Mouse (Mus musculus) MEL (cell line): ENCODE results near the gene Pdss2. TPM values are rescaled to one million over a fixed set of nuclear protein-coding genes. Genes with fewer than 3 reads are reported as not detected.

Experiments used
- DNase-seq: peaks from one replicate; pipeline ENCODE4 v3.0.0; 2011; ENCODE audit warnings: low read depth, low spot score
- H3K27ac ChIP-seq: 2 replicates; pipeline ENCODE4 v1.5.1; 2012; ENCODE audit warnings: low read depth, mild to moderate bottlenecking, control low read depth, low read length, moderate library complexity; ENCODE audit not compliant: control insufficient read depth
- H3K27me3 ChIP-seq, 2 experiments: fragments of 150-350 bp in 1 of 2; sonication (generic) in 1 of 2; 2 replicates each; pipeline ENCODE4 v1.6.1; 2012; ENCODE audit warnings: low read length in 2 of 2, mild to moderate bottlenecking in 2 of 2, improper control_type of control experiment in 1 of 2, moderate library complexity in 1 of 2; ENCODE audit not compliant: insufficient read depth in 2 of 2, control insufficient read depth in 1 of 2
- H3K36me3 ChIP-seq, 2 experiments: 2 replicates each; pipeline ENCODE4 v1.6.1; 2012 to 2014; ENCODE audit warnings: low read length in 2 of 2, improper control_type of control experiment in 1 of 2, inconsistent platforms in 1 of 2, mild to moderate bottlenecking in 1 of 2; ENCODE audit not compliant: insufficient read depth in 2 of 2, control insufficient read depth in 1 of 2
- H3K4me1 ChIP-seq, 2 experiments: fragments of 150-350 bp in 1 of 2; sonication (generic) in 1 of 2; 2 replicates each; pipeline ENCODE4 v1.6.1; 2012; ENCODE audit warnings: low read length in 2 of 2, improper control_type of control experiment in 1 of 2, mild to moderate bottlenecking in 1 of 2; ENCODE audit not compliant: insufficient read depth in 2 of 2, control insufficient read depth in 1 of 2
- H3K4me3 ChIP-seq, 2 experiments: fragments of 150-350 bp in 1 of 2; sonication (generic) in 1 of 2; 2 replicates each; pipeline ENCODE4 v1.5.1; 2012; ENCODE audit warnings: low read depth in 2 of 2, low read length in 2 of 2, mild to moderate bottlenecking in 2 of 2, moderate library complexity in 2 of 2, control low read depth in 1 of 2, improper control_type of control experiment in 1 of 2; ENCODE audit not compliant: control insufficient read depth in 1 of 2, insufficient read depth in 1 of 2
- H3K79me2 ChIP-seq: 2 replicates; pipeline ENCODE4 v1.6.1; 2012; ENCODE audit warnings: mild to moderate bottlenecking, low read length, moderate library complexity; ENCODE audit not compliant: control insufficient read depth, poor library complexity, insufficient read depth
- H3K9ac ChIP-seq: 2 replicates; pipeline ENCODE4 v1.6.1; 2012; ENCODE audit warnings: low read depth, mild to moderate bottlenecking, control low read depth, low read length, moderate library complexity; ENCODE audit not compliant: control insufficient read depth, poor library complexity, severe bottlenecking
- H3K9me3 ChIP-seq: fragments of 150-350 bp; sonication (generic); replicated peaks from 2 replicates; pipeline ENCODE4 v1.6.1; 2012; ENCODE audit warnings: mild to moderate bottlenecking, low read length, improper control_type of control experiment, moderate library complexity; ENCODE audit not compliant: insufficient read depth
- BHLHE40 ChIP-seq: IDR thresholded peaks from 2 replicates; pipeline ENCODE4 v1.6.1; 2012; ENCODE audit warnings: low read depth, mild to moderate bottlenecking, inconsistent platforms, low read length, improper control_type of control experiment, borderline replicate concordance
- CHD2 ChIP-seq: IDR thresholded peaks from 2 replicates; pipeline ENCODE4 v1.6.1; 2011; ENCODE audit warnings: low read length, improper control_type of control experiment
- CTCF ChIP-seq, 3 experiments: IDR thresholded peaks in 2 of 3; conservative IDR thresholded peaks in 1 of 3; 2 replicates each; pipeline ENCODE4 v1.5.1; 2011 to 2012; ENCODE audit warnings: low read length in 3 of 3, low read depth in 2 of 3, mild to moderate bottlenecking in 2 of 3, improper control_type of control experiment in 1 of 3, inconsistent platforms in 1 of 3, mixed read lengths in 1 of 3, moderate library complexity in 1 of 3; ENCODE audit not compliant: control insufficient read depth in 1 of 3, insufficient read depth in 1 of 3, poor library complexity in 1 of 3, severe bottlenecking in 1 of 3
- EP300 ChIP-seq, 2 experiments: IDR thresholded peaks; 2 replicates each; pipeline ENCODE4 v1.6.1; 2011; ENCODE audit warnings: improper control_type of control experiment in 2 of 2, low read length in 2 of 2, low read depth in 1 of 2, mild to moderate bottlenecking in 1 of 2
- ETS1 ChIP-seq: IDR thresholded peaks from 2 replicates; pipeline ENCODE4 v1.6.1; 2012; ENCODE audit warnings: low read depth, mild to moderate bottlenecking, inconsistent platforms, low read length, improper control_type of control experiment, moderate library complexity
- GATA1 ChIP-seq: IDR thresholded peaks from 2 replicates; pipeline ENCODE4 v1.6.1; 2011; ENCODE audit warnings: low read depth, low read length, improper control_type of control experiment
- HCFC1 ChIP-seq: IDR thresholded peaks from 2 replicates; pipeline ENCODE4 v1.6.1; 2012; ENCODE audit warnings: low read depth, mild to moderate bottlenecking, inconsistent platforms, low read length, improper control_type of control experiment, moderate library complexity
- JUND ChIP-seq: IDR thresholded peaks from 2 replicates; pipeline ENCODE4 v1.6.1; 2011; ENCODE audit warnings: low read depth, mild to moderate bottlenecking, improper control_type of control experiment, low read length
- KAT2A ChIP-seq: conservative IDR thresholded peaks from 2 replicates; pipeline ENCODE4 v1.6.1; 2012; ENCODE audit warnings: low read depth, low read length, improper control_type of control experiment, inconsistent platforms
- MAFK ChIP-seq: IDR thresholded peaks from 2 replicates; pipeline ENCODE4 v1.6.1; 2011; ENCODE audit warnings: low read depth, mild to moderate bottlenecking, low read length, improper control_type of control experiment, borderline replicate concordance
- MAX ChIP-seq: IDR thresholded peaks from 2 replicates; pipeline ENCODE4 v1.6.1; 2011; ENCODE audit warnings: low read length, improper control_type of control experiment
- MAZ ChIP-seq: IDR thresholded peaks from 2 replicates; pipeline ENCODE4 v1.6.1; 2012; ENCODE audit warnings: low read depth, mild to moderate bottlenecking, inconsistent platforms, low read length, improper control_type of control experiment
- MEF2A ChIP-seq: IDR thresholded peaks from 2 replicates; pipeline ENCODE4 v1.6.1; 2014; ENCODE audit warnings: low read depth, mild to moderate bottlenecking, inconsistent platforms, low read length, improper control_type of control experiment; ENCODE audit not compliant: poor library complexity, insufficient replicate concordance, severe bottlenecking; ENCODE audit errors: extremely low read depth
- MYB ChIP-seq: IDR thresholded peaks from 2 replicates; pipeline ENCODE4 v1.6.1; 2011; ENCODE audit warnings: mild to moderate bottlenecking, low read depth, low read length, improper control_type of control experiment
- MYC ChIP-seq: IDR thresholded peaks from 2 replicates; pipeline ENCODE4 v1.6.1; 2011; ENCODE audit warnings: low read depth, mild to moderate bottlenecking, low read length, improper control_type of control experiment, moderate library complexity
- NRF1 ChIP-seq: IDR thresholded peaks from 2 replicates; pipeline ENCODE4 v1.6.1; 2014; ENCODE audit warnings: low read depth, mild to moderate bottlenecking, inconsistent platforms, low read length, improper control_type of control experiment, moderate library complexity; ENCODE audit not compliant: poor library complexity, insufficient read depth, severe bottlenecking
- POLR2A ChIP-seq, 2 experiments: IDR thresholded peaks; 2 replicates each; pipeline ENCODE4 v1.6.1; 2011 to 2012; ENCODE audit warnings: low read length in 2 of 2, mild to moderate bottlenecking in 2 of 2, control low read depth in 1 of 2, improper control_type of control experiment in 1 of 2, low read depth in 1 of 2, moderate library complexity in 1 of 2; ENCODE audit not compliant: control insufficient read depth in 1 of 2, insufficient read depth in 1 of 2, poor library complexity in 1 of 2
- POLR2AphosphoS5 ChIP-seq: IDR thresholded peaks from 2 replicates; pipeline ENCODE4 v1.6.1; 2012; ENCODE audit warnings: low read depth, borderline replicate concordance, mild to moderate bottlenecking, inconsistent platforms, low read length, moderate library complexity, mixed read lengths
- RAD21 ChIP-seq: IDR thresholded peaks from 2 replicates; pipeline ENCODE4 v1.6.1; 2011; ENCODE audit warnings: mild to moderate bottlenecking, low read depth, low read length, improper control_type of control experiment
- SMC3 ChIP-seq: IDR thresholded peaks from 2 replicates; pipeline ENCODE4 v1.6.1; 2011; ENCODE audit warnings: low read depth, low read length, improper control_type of control experiment
- TAL1 ChIP-seq: IDR thresholded peaks from 2 replicates; pipeline ENCODE4 v1.6.1; 2012; ENCODE audit warnings: mild to moderate bottlenecking, inconsistent platforms, low read length, moderate library complexity, mixed read lengths
- TBP ChIP-seq: IDR thresholded peaks from 2 replicates; pipeline ENCODE4 v1.8.0; 2011; ENCODE audit warnings: low read depth, low read length, improper control_type of control experiment
- TCF12 ChIP-seq: IDR thresholded peaks from 2 replicates; pipeline ENCODE4 v1.6.1; 2014; ENCODE audit warnings: low read depth, mild to moderate bottlenecking, inconsistent platforms, low read length, improper control_type of control experiment, moderate library complexity
- USF1 ChIP-seq: IDR thresholded peaks from 2 replicates; pipeline ENCODE4 v1.6.1; 2014; ENCODE audit warnings: low read depth, mild to moderate bottlenecking, inconsistent platforms, low read length, improper control_type of control experiment, moderate library complexity
- USF2 ChIP-seq, 2 experiments: IDR thresholded peaks; 2 replicates each; pipeline ENCODE4 v1.6.1; 2011 to 2012; ENCODE audit warnings: improper control_type of control experiment in 2 of 2, low read length in 2 of 2, borderline replicate concordance in 1 of 2, inconsistent platforms in 1 of 2, low read depth in 1 of 2, mild to moderate bottlenecking in 1 of 2; ENCODE audit not compliant: insufficient read depth in 1 of 2
- ZC3H11A ChIP-seq: IDR thresholded peaks from 2 replicates; pipeline ENCODE4 v1.6.1; 2012; ENCODE audit warnings: low read depth, mild to moderate bottlenecking, inconsistent platforms, low read length, improper control_type of control experiment
- ZKSCAN1 ChIP-seq: IDR thresholded peaks from 2 replicates; pipeline ENCODE4 v1.6.1; 2012; ENCODE audit warnings: low read depth, mild to moderate bottlenecking, inconsistent platforms, low read length, improper control_type of control experiment, moderate library complexity
- ZNF384 ChIP-seq: IDR thresholded peaks from 2 replicates; pipeline ENCODE4 v1.6.1; 2012; ENCODE audit warnings: low read depth, mild to moderate bottlenecking, inconsistent platforms, low read length, improper control_type of control experiment
- polyA plus RNA-seq, 2 experiments: library from polyadenylated mRNA; stranded (reverse) in 1 of 2; unstranded in 1 of 2; fragments of >175 nt in 1 of 2; fragments of >200 nt in 1 of 2; gene quantifications; 2 replicates each; pipeline versions ENCODE4 v1.2.1 to v1.2.4; 2012; ENCODE audit warnings: low replicate concordance in 2 of 2, low read depth in 1 of 2; ENCODE audit not compliant: insufficient read length in 2 of 2, insufficient read depth in 1 of 2, missing spikeins in 1 of 2
- total RNA-seq: library from RNA; depleted of rRNA; stranded (reverse); fragments of 300-350 nt; gene quantifications from 2 replicates; pipeline ENCODE4 v1.2.3, GENCODE M21; 2012

Gene Pdss2
- total and polyA plus RNA-seq, 3 experiments = 14.3 to 14.8 TPM; not detected in 1

GRCm38 (mm10) chr10:43434326-43434725 is 213.0 kb downstream of the Pdss2 start:
- H3K9me3 ChIP-seq = no peaks in the 10 kb centered on the region
- TF ChIP-seq MYC (no peak), USF2 (IDR thresholded peaks at IDR 0.05; ENCODE audit: borderline replicate concordance in 1 of 2, insufficient read depth in 1 of 2, low read depth in 1 of 2, low read length in 2 of 2) (no peak), MYB (no peak), JUND (no peak), EP300 (IDR thresholded peaks at IDR 0.05; ENCODE audit: low read depth in 1 of 2, low read length in 2 of 2) (no peak), NRF1 (no peak), POLR2A (IDR thresholded peaks at IDR 0.05; ENCODE audit: control insufficient read depth in 1 of 2, insufficient read depth in 1 of 2, low read depth in 1 of 2, low read length in 2 of 2, poor library complexity in 1 of 2) (no peak), HCFC1 (no peak), MAZ (no peak), MAFK (no peak), ETS1 (no peak), TAL1 (no peak), USF1 (no peak), CHD2 (no peak), POLR2AphosphoS5 (no peak), MEF2A (no peak), KAT2A (no peak), ZKSCAN1 (no peak), TBP (no peak)
- TF ChIP-seq, all 39 proteins: peak for 0
- Histone ChIP-seq H3K4me1 (no peaks in the 10 kb centered on the region), H3K27ac (no peak overlapping the region), H3K9ac (no peak overlapping the region), H3K36me3 (no peaks in the 10 kb centered on the region), H3K27me3 (no peaks in the 10 kb centered on the region), H3K79me2 (no peaks in the 10 kb centered on the region), H3K4me3 (no peak overlapping the region)
- DNase-seq = no peak

DNA sequence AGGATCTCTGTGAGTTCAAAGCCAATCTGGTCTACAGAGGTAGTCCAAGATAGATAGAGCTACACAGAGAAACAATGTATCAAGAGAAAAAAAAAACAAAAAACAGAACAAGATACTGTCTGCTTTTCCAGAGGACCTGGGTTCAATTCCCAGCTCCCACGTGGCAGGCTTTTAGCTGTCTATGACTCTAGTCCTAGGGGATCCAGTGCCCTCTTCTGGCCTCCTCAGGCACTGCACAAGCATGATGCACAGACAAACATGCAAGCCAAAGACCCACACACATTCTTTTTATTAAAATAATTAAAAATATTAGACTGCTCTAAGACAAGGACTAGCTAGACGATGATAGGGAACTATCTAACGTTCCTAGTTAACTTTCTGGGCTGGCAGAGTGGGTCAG is 214.5 kb downstream of the Pdss2 start:
- no peak overlapping the region for H3K27ac ChIP-seq
- H3K9ac ChIP-seq = no peak overlapping the region
- peak; percentile 42 for TF ChIP-seq SMC3
- no peak for TF ChIP-seq TCF12
- TF ChIP-seq POLR2A (IDR thresholded peaks at IDR 0.05; ENCODE audit: control insufficient read depth in 1 of 2, insufficient read depth in 1 of 2, low read depth in 1 of 2, low read length in 2 of 2, poor library complexity in 1 of 2) = no peak
- TF ChIP-seq RAD21 = peak; percentile 50
- no peak for TF ChIP-seq USF2 (IDR thresholded peaks at IDR 0.05; ENCODE audit: borderline replicate concordance in 1 of 2, insufficient read depth in 1 of 2, low read depth in 1 of 2, low read length in 2 of 2)
- TF ChIP-seq ZNF384 = no peak
- no peak for TF ChIP-seq BHLHE40
- peak; percentile 41 to 54 (median 49); a peak in 5 of 6 replicates for TF ChIP-seq CTCF (IDR thresholded peaks at IDR 0.05 in 2 of 3, conservative IDR thresholded peaks at IDR 0.05 in 1 of 3; ENCODE audit: control insufficient read depth in 1 of 3, insufficient read depth in 1 of 3, low read depth in 2 of 3, low read length in 3 of 3, poor library complexity in 1 of 3, severe bottlenecking in 1 of 3)
- TF ChIP-seq MAX = no peak
- no peak for TF ChIP-seq CHD2
- peak; percentile 21; the same call in 1 of the 2 replicates for TF ChIP-seq ZC3H11A
- TF ChIP-seq GATA1 = no peak
- H3K4me3 ChIP-seq = no peak overlapping the region
- no peaks in the 10 kb centered on the region for H3K4me1 ChIP-seq
- H3K9me3 ChIP-seq = no peaks in the 10 kb centered on the region
- H3K27me3 ChIP-seq = no peaks in the 10 kb centered on the region
- no peaks in the 10 kb centered on the region for H3K79me2 ChIP-seq
- no peaks in the 10 kb centered on the region for H3K36me3 ChIP-seq
- peak; percentile 36 for DNase-seq
